10 mouse cellular contexts compared by ENCODE assay signal in the genomic region with DNA sequence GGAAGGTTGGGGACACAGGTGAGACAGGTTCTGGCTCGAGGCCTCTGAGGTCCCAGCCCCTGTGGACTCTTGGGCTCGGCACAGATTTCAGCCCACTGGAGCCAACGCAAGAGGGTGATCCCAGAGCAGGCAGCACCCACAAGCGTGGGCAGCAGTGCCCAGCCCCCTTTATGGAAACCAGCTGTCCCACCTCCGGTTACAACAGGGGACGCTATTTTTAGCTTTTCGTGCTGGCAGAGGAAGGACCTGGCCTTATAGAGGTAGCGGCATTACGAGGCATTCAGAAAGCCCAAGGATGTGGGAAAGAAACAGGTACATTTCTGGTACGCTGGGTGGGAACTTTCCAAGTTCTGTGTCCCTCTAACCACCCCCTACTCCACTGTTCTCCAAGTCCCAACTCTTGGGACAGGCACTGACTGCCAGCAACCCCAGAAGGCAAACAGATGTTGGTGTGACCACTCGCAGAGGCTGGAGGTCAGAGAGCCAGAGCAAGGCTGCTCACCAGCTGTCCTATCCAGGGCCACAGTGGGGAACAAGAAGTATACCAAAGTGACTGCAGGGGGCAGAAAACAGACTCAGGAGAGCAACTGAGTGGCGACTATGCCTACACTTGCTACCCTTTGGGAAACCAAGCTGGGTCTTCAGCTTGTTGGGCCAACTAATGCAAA.
DNase-seq lines count a peak whose midpoint lies in the region; ATAC-seq and TF ChIP-seq lines count a peak whose summit lies in the region.
"Had no signal": no experiment of that assay in that cellular context is flagged by ENCODE, and none has a peak within 500 bp of the region (broad histone marks: within the 10 kb centered on the region; RNA-seq: fewer than 3 reads in every experiment).

No protein-coding gene starts in this region.

- peak overlapping the region; percentile 43 for H3K4me2 ChIP-seq in heart, embryonic 16.5 days (ENCODE audit: low read depth, low read length)

- H3K9me3 ChIP-seq in heart, embryonic 16.5 days (replicated peaks; ENCODE audit: control insufficient read depth, low read length), result no peaks in the 10 kb centered on the region
- H3K9me3 ChIP-seq: megakaryocyte, embryonic 14.5 days had no signal

- H3K27me3 ChIP-seq in spleen, adult 2 months (ENCODE audit: control insufficient read depth, insufficient read depth, low read length), result no peaks in the 10 kb centered on the region
- no peaks in the 10 kb centered on the region for H3K27me3 ChIP-seq in heart, embryonic 16.5 days (ENCODE audit: control insufficient read depth, insufficient read depth, low read length)

- TF ChIP-seq POLR2A in spleen, adult 2 months (IDR thresholded peaks at IDR 0.05; ENCODE audit: low read depth, low read length), result no peak

- H3K27ac ChIP-seq in spleen, adult 2 months (ENCODE audit: insufficient read depth, low read length), result no peak overlapping the region
- peak overlapping the region; percentile 39; the same call in 1 of the 2 replicates for H3K27ac ChIP-seq in heart, embryonic 16.5 days (ENCODE audit: low read length)

- intact Hi-C loops in gastrocnemius, postnatal 36 days (cut with DNase I), result loop anchor here (5.0 kb wide), 1 partner anchor 107 kb away; the partner anchor contains the start of gene Prex1

- H3K4me3 ChIP-seq in spleen, adult 2 months (ENCODE audit: extremely low read depth, insufficient read depth, insufficient read length), result no peak overlapping the region
- peak overlapping the region; percentile 7; the same call in 1 of the 2 replicates for H3K4me3 ChIP-seq in heart, embryonic 16.5 days (ENCODE audit: low read length)
- H3K4me3 ChIP-seq: megakaryocyte, embryonic 14.5 days had no signal

- peak; percentile 45; the same call in 1 of the 2 replicates for ATAC-seq in heart, embryonic 16.5 days (replicated peaks; ENCODE audit: extremely low read depth, insufficient read depth, low FRiP score)

- DNase-seq in gastrocnemius, adult 18-20 months (ENCODE audit: low spot score), result peak; percentile 71
- no peak for DNase-seq in gastrocnemius, postnatal 36 days
- DNase-seq in spleen, adult 2 months (ENCODE audit: low read depth in 1 of 2, low spot score in 2 of 2), result no peak
- DNase-seq in spleen, adult 18-20 months, result no peak
- peak; percentile 60 for DNase-seq in thymus, postnatal 14 days
- DNase-seq in adrenal gland, adult 8-10 months, result no peak
- DNase-seq in testis, postnatal 10 days (ENCODE audit: low spot score), result no peak
- DNase-seq: right cerebral cortex, adult 18-20 months had no signal

- 0 out of 2 replicates have a peak, but pooled peaks have one; percentile 4 for TF ChIP-seq CTCF in spleen, adult 2 months (IDR thresholded peaks at IDR 0.05; ENCODE audit: extremely low read depth, insufficient read depth, insufficient read length, insufficient replicate concordance)

- 76% methylated on average over 12 of the region's 12 CpGs for WGBS in spleen, adult 2 months
- WGBS in heart, embryonic 16.5 days, result 40% methylated on average over 12 of the region's 12 CpGs

- H3K36me3 ChIP-seq in spleen, adult 2 months (ENCODE audit: control insufficient read depth, insufficient read depth, low read length), result peaks cover 25% of the 10 kb centered on the region
- no peaks in the 10 kb centered on the region for H3K36me3 ChIP-seq in heart, embryonic 16.5 days (ENCODE audit: control insufficient read depth, insufficient read depth)

- peaks cover 4% of the 10 kb centered on the region; the same call in 1 of the 2 replicates for H3K4me1 ChIP-seq in spleen, adult 2 months (ENCODE audit: control insufficient read depth, insufficient read depth, insufficient read length)
- peaks cover 20% of the 10 kb centered on the region for H3K4me1 ChIP-seq in heart, embryonic 16.5 days (ENCODE audit: control insufficient read depth, insufficient read depth, low read length)

- peak overlapping the region; percentile 44 for H3K9ac ChIP-seq in heart, embryonic 16.5 days (ENCODE audit: low read length)

Comparison
In these comparisons a context has a peak if more than half of its experiments do, and no peak if none do; other contexts are left out.
1. DNase-seq: peak in gastrocnemius, adult 18-20 months (single experiment) and thymus, postnatal 14 days (single experiment); none in gastrocnemius, postnatal 36 days (0 of 2), spleen, adult 2 months (0 of 2), spleen, adult 18-20 months (0 of 2), adrenal gland, adult 8-10 months (single experiment) and testis, postnatal 10 days (single experiment).